Mouse (Mus musculus): ENCODE data around the gene 9530003J23Rik. TPM values are rescaled to one million over a fixed set of nuclear protein-coding genes. Genes with fewer than 3 reads are reported as not detected.
A peak's percentile ranks its signal among the peaks of the same experiment; 100 is the strongest.
"Not testable (repeated sequence)": the region's sequence is repeated elsewhere in the genome, so short reads cannot be mapped to it uniquely, and the experiment has no call there.

9530003J23Rik gene
- polyA plus RNA-seq, 1 experiment from 2014 or later = not detected

GRCm38 (mm10) chr10:117226002-117226401, 12.5 kb downstream of the 9530003J23Rik start:
- no peak for DNase-seq (ENCODE audit: low spot score)

- DNase-seq (ENCODE audit: low spot score) = no peak
Observed at GRCm38 (mm10) chr10:117225094-117225493, 13.4 kb downstream of the 9530003J23Rik start.

DNA sequence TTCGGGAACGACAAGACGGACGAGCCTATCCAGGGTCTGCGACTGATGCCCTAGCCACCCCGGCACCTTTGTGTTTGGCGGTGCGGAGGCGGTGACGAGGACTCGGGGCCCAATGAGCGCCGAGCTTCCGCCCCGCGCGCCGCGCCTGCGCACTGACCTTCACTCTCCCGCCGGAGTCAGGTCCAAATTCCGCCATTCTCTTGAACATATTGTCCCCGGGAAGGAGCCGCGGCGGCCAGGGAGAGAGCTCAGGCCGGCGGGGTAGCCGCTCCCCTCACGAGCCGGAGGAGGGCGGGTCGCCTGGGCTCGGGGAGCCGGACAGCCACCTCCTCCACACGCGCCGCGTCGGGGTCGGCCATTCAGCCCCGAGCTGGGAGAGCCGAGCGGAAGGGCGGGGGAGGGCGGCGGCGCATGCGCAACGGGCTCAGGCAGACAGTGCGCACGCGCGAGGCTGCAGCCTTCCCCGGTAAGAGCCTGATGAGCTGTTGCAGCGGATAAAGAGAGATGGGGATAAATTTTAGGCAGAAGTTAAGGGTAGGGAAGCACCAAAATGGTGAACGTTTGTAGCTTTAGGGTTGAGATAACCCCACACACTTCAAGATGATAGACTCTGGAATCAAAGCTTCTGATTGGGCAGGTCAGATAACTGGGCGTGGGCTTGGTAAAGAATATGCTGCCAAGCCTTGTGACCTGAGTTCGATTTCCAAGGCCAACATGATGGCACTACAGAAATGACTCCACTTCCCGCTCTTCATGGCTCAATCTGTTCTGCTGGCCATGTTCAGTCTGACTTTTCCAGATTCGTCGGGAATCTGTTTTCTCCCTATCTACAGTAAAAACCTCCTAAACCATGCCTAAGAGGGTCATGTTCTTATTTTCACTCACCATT, 14.2 kb downstream of the 9530003J23Rik start, which contains the start of gene Yeats4:
TSS of gene Yeats4 (minus strand) at position 406 of the 889 bp plus-strand sequence.
- DNase-seq (ENCODE audit: low spot score) = peak; percentile 94

GRCm38 (mm10) chr10:117223758-117224101, 14.8 kb downstream of the 9530003J23Rik start:
- DNase-seq (ENCODE audit: low spot score) = no peak

- no peak for DNase-seq (ENCODE audit: low spot score)
Observed at GRCm38 (mm10) chr10:117222821-117223220, 15.7 kb downstream of the 9530003J23Rik start.

- DNase-seq (ENCODE audit: low spot score) = no peak
Observed at GRCm38 (mm10) chr10:117218351-117218750, 20.2 kb downstream of the 9530003J23Rik start.

- DNase-seq (ENCODE audit: low spot score) = peak; percentile 6
Observed at GRCm38 (mm10) chr10:117217246-117217840, 21.2 kb downstream of the 9530003J23Rik start.

DNA sequence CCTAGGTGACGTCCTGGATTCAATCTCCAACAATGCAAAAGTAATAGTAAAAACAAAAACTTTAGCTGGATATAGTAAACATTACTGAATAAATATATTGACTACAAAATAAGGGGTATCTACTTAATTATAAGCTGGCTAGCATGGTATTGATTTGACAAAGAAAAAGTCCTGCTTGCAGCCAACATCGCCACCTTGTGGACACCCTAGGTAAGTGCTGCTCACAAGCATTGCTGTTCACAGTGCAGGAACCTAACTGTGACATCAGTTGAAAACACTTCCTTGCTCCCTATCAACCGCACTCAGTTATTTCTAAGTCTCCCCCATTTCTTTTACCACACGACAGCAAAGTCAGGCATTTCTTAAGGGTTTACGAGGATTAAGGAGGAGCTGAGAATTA, 21.7 kb downstream of the 9530003J23Rik start:
- peak; percentile 62 for DNase-seq (ENCODE audit: low spot score)

GRCm38 (mm10) chr10:117216132-117216495, 22.4 kb downstream of the 9530003J23Rik start:
- peak; percentile 38 for DNase-seq (ENCODE audit: low spot score)

DNA sequence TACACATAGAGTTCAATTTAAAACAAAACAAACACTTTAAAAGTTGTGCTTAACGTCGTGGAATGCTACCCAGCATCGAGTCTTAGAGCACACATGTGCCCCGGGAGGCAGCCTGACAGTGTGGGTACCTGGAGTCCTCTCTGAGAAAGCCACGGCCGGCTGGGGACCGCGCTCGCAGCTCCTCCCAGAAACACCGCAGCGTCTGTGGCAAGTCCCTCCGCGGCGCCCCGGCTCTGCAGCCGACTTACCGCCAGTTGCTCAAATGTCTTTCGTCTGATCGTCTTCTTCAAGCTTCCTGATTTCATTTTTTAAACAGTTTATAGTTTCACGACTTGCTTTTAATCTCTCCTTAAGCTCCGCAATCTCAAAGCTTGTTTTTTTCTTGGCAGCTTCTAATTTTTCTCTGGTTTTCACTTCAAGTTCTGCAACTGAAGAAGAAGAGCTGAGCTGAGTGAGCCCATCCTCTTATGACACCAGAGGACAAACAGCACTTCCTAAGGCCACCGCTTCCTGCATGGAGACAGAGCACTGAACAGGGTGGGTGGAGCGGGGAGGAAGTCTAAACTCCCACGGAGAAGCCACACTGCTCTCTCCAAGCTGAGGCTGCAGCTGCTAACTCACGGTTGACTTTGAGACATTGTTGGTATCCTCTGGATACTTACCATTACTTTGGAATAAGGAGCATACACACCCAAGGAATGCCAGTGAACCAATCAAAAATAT, 22.9 kb downstream of the 9530003J23Rik start:
- DNase-seq (ENCODE audit: low spot score) = peak; percentile 44

GRCm38 (mm10) chr10:117211023-117211422, 27.5 kb downstream of the 9530003J23Rik start:
- DNase-seq (ENCODE audit: low spot score) = no peak

DNA sequence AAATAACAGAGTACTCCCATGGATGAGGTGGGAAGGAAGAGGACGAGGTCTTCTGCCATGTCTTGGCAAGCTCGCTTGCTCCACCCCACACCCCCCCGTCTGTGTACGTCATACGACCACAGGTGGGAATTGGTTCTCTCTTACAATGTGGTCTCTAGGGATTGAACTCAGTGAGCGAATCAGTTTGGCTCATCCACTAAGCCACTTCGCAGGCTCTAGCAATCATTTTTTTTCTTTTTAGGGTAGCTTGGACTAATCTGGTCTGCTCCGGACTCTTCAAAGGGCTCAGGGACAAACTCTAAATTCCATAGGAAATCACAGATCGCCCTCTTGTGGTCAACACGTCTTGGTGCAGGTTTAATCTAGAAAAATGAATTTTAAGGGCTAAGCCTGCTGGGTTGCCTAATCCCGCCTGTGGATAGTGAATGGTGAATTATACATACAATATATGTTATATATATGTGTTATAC, 29.0 kb downstream of the 9530003J23Rik start:
- DNase-seq (ENCODE audit: low spot score) = peak; percentile 70

- not testable (repeated sequence) for DNase-seq (ENCODE audit: low spot score)
Observed at GRCm38 (mm10) chr10:117208787-117209186, 29.7 kb downstream of the 9530003J23Rik start.

DNA sequence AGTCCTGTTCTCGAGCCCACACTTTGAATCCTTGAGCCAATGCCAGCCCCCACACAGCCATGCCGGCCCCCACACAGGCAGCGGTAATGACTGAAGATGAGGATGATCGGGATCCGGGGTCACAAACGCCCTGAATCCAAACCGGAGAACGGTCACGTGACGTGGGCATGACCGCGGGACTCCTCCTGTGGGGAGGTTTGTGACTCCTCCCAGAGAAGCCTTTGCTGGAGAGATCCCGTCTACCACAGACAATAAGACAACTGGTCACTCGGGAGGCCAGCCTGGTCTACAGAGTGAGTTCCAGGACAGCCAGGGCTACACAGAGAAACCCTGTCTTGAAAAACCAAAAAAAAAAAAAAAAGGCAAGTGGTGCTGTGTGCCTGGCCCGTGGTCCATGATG, 30.3 kb downstream of the 9530003J23Rik start:
- DNase-seq (ENCODE audit: low spot score) = no peak

GRCm38 (mm10) chr10:117206070-117206469, 32.4 kb downstream of the 9530003J23Rik start:
- DNase-seq (ENCODE audit: low spot score) = no peak

DNA sequence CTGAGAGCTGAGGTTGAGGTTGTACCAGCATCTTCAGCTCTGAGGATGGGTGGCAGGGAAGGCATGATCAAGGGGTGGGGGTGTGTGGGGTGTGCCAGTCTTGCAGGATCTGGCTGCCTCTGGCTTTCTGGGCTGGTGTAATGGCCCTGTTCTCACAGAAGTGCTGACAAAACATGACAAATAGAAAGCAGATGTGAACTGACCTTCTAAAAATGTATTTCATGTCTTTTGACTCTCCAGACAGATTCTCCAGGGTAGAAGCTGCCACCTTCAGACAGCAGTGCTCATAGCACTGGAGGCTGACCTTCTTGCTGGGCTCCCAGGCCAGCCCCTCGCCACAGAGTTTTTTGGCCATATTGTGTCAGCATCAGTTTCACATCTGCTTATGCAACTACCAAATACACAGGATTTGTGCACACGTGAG, 34.9 kb downstream of the 9530003J23Rik start:
- DNase-seq (ENCODE audit: low spot score) = no peak

GRCm38 (mm10) chr10:117202981-117203557, 35.4 kb downstream of the 9530003J23Rik start:
- DNase-seq (ENCODE audit: low spot score) = no peak

- DNase-seq (ENCODE audit: low spot score) = no peak
Observed at GRCm38 (mm10) chr10:117199701-117200100, 38.8 kb downstream of the 9530003J23Rik start.

DNA sequence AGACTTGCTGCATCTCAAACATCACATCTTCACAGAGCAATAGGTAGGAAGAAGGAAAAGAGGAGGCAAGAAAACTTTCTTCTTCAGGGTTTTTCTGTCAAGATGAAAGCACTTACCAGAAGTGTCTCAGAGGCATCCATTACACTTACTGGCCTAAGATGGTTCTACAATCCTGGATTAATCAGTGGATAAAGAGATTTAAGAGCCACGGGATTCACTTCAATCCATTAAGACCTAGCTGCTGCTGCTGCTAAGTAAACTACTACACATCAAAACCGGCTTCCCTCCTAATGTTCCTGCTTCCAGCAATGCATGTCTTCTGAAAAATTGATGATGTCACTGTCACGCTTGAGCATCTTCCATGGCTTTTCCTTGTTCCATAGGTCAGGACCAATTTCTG, 41.8 kb downstream of the 9530003J23Rik start:
- no peak for DNase-seq (ENCODE audit: low spot score)

GRCm38 (mm10) chr10:117195748-117196147, 42.8 kb downstream of the 9530003J23Rik start:
- DNase-seq (ENCODE audit: low spot score) = no peak

- no peak for DNase-seq (ENCODE audit: low spot score)
Observed at GRCm38 (mm10) chr10:117195005-117195404, 43.5 kb downstream of the 9530003J23Rik start.

Data from thymus, postnatal 0 days (tissue).